Comparison of ENCODE assay signal across 17 mouse cellular contexts in genomic region chr16:50315349-50315969, GRCm38 (mm10).
DNase-seq lines count a peak whose midpoint lies in the region; ATAC-seq and TF ChIP-seq lines count a peak whose summit lies in the region.
"Had no signal": no experiment of that assay in that cellular context is flagged by ENCODE, and none has a peak within 500 bp of the region (broad histone marks: within the 10 kb centered on the region; RNA-seq: fewer than 3 reads in every experiment).

No protein-coding gene starts in this region.

- H3K27ac ChIP-seq in midbrain, embryonic 13.5 days: no peak overlapping the region
- H3K27ac ChIP-seq in midbrain, embryonic 11.5 days (ENCODE audit: low read depth, low read length): no peak overlapping the region
- H3K27ac ChIP-seq: embryonic facial prominence, embryonic 15.5 days; hindbrain, embryonic 12.5 days; macrophage had no signal

- H3K27me3 ChIP-seq in midbrain, embryonic 13.5 days: no peaks in the 10 kb centered on the region
- H3K27me3 ChIP-seq in midbrain, embryonic 11.5 days (ENCODE audit: control insufficient read depth, insufficient read depth, low read length): no peaks in the 10 kb centered on the region
- H3K27me3 ChIP-seq: embryonic facial prominence, embryonic 15.5 days; hindbrain, embryonic 12.5 days had no signal

- H3K4me2 ChIP-seq in midbrain, embryonic 13.5 days (replicated peaks): no peak overlapping the region
- H3K4me2 ChIP-seq in midbrain, embryonic 11.5 days: no peak overlapping the region
- H3K4me2 ChIP-seq: embryonic facial prominence, embryonic 15.5 days; hindbrain, embryonic 12.5 days had no signal

- no peaks in the 10 kb centered on the region for H3K36me3 ChIP-seq in midbrain, embryonic 13.5 days
- no peaks in the 10 kb centered on the region for H3K36me3 ChIP-seq in midbrain, embryonic 11.5 days (ENCODE audit: control insufficient read depth, insufficient read depth, low read length)
- H3K36me3 ChIP-seq: embryonic facial prominence, embryonic 15.5 days; hindbrain, embryonic 12.5 days had no signal

- H3K4me3 ChIP-seq in midbrain, embryonic 13.5 days (replicated peaks): no peak overlapping the region
- H3K4me3 ChIP-seq in midbrain, embryonic 11.5 days (ENCODE audit: low read depth, low read length): no peak overlapping the region
- H3K4me3 ChIP-seq: embryonic facial prominence, embryonic 15.5 days; hindbrain, embryonic 12.5 days; myocyte had no signal

- no peaks in the 10 kb centered on the region for H3K4me1 ChIP-seq in midbrain, embryonic 13.5 days (replicated peaks)
- no peaks in the 10 kb centered on the region for H3K4me1 ChIP-seq in midbrain, embryonic 11.5 days (ENCODE audit: control insufficient read depth, insufficient read depth, low read length)
- H3K4me1 ChIP-seq: embryonic facial prominence, embryonic 15.5 days; hindbrain, embryonic 12.5 days had no signal

- no peak for DNase-seq in midbrain, embryonic 11.5 days (ENCODE audit: low spot score, missing footprints)
- peak; percentile 38 for DNase-seq in CD4-positive, CD25-positive, alpha-beta regulatory T cell, adult 2 months (ENCODE audit: low read depth, low spot score)
- peak; percentile 59 for DNase-seq in brain, embryonic 14.5 days (ENCODE audit: low read depth)
- DNase-seq in retina, postnatal 1 day: peak; percentile 18
- DNase-seq in frontal cortex, postnatal 10 days (ENCODE audit: low spot score in 2 of 2): no peak
- DNase-seq in heart, adult 11 months: no peak
- DNase-seq: gastrocnemius, postnatal 36 days; kidney, adult 8-10 months; kidney, postnatal 4 days; liver, postnatal 0 days; right cerebral cortex, postnatal 4 days had no signal

- H3K9ac ChIP-seq in midbrain, embryonic 13.5 days (replicated peaks): no peak overlapping the region
- no peak overlapping the region for H3K9ac ChIP-seq in midbrain, embryonic 11.5 days (ENCODE audit: low read length)
- H3K9ac ChIP-seq: embryonic facial prominence, embryonic 15.5 days; hindbrain, embryonic 12.5 days; liver, postnatal 0 days had no signal

- H3K9me3 ChIP-seq in midbrain, embryonic 13.5 days: no peaks in the 10 kb centered on the region
- H3K9me3 ChIP-seq in midbrain, embryonic 11.5 days (ENCODE audit: control insufficient read depth, low read length): no peaks in the 10 kb centered on the region
- H3K9me3 ChIP-seq: embryonic facial prominence, embryonic 15.5 days; hindbrain, embryonic 12.5 days had no signal

- 58% methylated on average over 1 of the region's 1 CpGs for WGBS in midbrain, embryonic 13.5 days
- 85% methylated on average over 1 of the region's 1 CpGs for WGBS in midbrain, embryonic 11.5 days

- ATAC-seq in midbrain, embryonic 13.5 days: 0 out of 2 replicates have a peak, but pooled peaks have one; percentile 20
- ATAC-seq in midbrain, embryonic 11.5 days (ENCODE audit: low FRiP score): no peak
- ATAC-seq: forebrain, embryonic 16.5 days; liver, postnatal 0 days had no signal

- no peak for TF ChIP-seq CTCF in brain, embryonic 14.5 days (IDR thresholded peaks at IDR 0.05; ENCODE audit: borderline replicate concordance, extremely low read depth, insufficient read depth, insufficient read length)

- TF ChIP-seq POLR2A in brain, embryonic 14.5 days (IDR thresholded peaks at IDR 0.05; ENCODE audit: borderline replicate concordance, extremely low read depth, insufficient read depth, insufficient read length, poor library complexity, severe bottlenecking): no peak

Comparison
In these comparisons a context has a peak if more than half of its experiments do, and no peak if none do; other contexts are left out.
1. DNase-seq: peak in CD4-positive, CD25-positive, alpha-beta regulatory T cell, adult 2 months (single experiment), brain, embryonic 14.5 days (single experiment) and retina, postnatal 1 day (single experiment); none in midbrain, embryonic 11.5 days (single experiment), frontal cortex, postnatal 10 days (0 of 2) and heart, adult 11 months (single experiment).